Mouse (Mus musculus): ENCODE data around the gene Smap2.

DNA sequence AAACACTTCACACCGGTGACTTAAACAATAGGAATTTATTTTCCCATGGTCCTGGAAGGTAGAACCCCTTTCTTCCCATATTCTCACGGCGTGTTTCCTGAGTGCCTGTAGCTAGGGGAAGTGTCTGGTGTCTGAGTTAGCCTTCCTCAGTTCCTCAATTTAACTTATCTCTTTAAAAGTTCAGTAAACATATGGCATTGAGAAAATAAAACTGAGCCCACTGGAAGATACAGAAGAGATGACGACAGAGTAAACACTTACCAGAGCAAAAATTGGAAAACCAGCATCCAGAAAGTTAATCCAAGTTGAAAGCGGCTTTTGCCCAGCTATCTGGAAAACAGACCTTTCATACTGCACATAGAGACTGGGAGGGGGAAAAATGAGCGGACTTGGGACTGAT lies 64.9 kb downstream of the Smap2 start:
- TF ChIP-seq CTCF (conservative IDR thresholded peaks at IDR 0.05; ENCODE audit: insufficient read depth, insufficient read length, low read depth, low read length): no peak
- no peak for TF ChIP-seq POLR2A (IDR thresholded peaks at IDR 0.05; ENCODE audit: low read depth, low read length)
